Mouse (Mus musculus) adipocyte (in vitro differentiated cells): ENCODE data around the gene Auts2.

Source experiments
- DNase-seq: peaks from one replicate; pipeline ENCODE4 v3.0.0-alpha.2; 2016; ENCODE audit warnings: low spot score

Gene Auts2

DNA sequence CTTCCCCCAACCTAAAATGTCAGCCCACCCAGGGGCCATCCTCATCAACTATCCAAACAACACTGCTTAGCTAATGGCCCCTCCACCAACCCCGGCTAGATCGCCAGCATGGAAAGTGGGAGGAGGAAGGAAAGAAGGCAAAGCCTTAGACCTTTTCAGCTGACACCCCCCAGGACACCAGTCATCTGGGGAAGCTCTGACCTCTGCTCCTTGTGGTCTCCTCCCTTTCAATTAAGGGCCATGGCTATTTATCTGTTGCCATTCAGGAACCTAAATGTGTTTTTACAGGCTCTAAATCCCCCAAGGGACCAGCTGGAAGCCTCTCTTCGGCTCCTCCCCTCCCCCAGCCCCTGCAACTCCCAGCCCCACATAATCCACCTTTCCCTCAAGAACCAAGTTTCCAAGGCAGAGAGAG, 42.3 kb downstream of the Auts2 start:
- no peak for DNase-seq

DNA sequence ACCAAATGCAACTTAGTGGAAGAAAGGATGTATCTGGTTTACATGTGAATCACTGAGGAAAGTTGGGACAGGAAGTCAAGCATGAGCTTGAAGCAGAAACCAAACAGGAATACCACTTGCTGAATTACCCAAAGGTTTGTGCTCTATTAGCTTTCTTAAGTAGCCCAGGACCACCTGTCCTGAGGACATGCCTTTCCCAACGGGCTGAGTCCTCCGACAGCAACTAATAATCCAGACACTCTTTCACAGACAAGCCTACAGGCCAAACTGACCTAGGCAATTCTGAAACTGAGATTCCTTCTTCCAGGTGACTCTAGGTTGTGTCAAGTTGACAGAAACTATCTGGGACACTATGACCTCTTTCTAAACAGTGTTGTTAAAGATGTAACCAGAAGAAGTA, 44.2 kb downstream of the Auts2 start:
- no peak for DNase-seq

DNA sequence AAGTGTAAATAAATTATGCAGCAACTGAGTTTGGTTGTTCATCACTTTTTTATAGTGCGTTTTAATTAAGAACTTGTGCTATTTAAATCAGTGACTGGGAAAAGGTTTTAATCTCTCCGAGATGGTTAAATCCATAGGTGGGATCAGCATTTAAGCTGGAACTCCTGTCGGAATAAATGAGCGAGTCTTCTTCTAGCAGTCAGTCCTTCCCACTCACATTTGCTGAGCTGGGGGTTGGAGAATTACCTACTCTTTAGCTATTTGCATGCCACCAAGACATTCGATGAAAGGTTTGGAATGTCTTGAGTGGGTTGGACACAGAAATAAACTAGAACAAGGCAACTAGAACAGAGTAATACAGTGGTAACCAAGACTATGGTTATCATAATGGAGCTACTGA, 45.1 kb downstream of the Auts2 start:
- no peak for DNase-seq

DNA sequence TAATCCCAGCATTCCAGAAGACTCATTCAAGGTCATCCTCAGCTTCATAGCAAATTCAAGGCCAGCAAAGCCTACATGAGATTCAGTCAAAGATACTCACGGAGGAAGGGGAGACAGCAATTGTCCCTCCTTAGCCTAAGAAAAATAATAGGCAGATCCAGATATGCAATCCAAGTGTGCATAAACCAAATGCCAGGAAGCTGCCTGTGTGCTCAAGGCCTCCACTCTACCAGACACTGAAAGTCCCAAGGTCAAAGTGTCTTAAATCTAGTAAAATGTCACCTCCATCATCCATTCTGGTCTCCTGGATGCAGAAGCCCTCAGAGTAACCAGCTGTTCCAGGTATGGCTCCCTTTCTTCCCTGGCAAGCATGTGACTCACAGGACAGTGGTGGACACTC, 50.4 kb downstream of the Auts2 start:
- no peak for DNase-seq

DNA sequence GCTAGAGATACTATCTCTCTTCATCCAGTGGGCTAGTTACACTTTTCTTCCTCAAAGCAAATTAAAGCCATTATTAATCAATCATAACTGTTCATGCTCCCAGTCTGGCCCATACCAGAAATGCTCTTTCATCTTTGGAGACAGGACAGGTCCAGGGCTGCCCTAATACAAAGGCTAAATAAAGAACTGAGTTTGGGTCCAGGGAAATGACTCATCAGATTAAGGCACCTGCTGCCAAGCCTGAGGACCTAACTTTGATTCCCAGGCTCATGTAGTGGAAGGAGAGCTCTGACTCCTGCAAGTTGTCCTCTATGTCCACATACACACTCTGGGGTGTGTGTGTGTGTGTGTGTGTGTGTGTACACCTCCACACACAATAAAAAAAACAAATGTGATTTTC, 51.1 kb downstream of the Auts2 start:
- no peak for DNase-seq

DNA sequence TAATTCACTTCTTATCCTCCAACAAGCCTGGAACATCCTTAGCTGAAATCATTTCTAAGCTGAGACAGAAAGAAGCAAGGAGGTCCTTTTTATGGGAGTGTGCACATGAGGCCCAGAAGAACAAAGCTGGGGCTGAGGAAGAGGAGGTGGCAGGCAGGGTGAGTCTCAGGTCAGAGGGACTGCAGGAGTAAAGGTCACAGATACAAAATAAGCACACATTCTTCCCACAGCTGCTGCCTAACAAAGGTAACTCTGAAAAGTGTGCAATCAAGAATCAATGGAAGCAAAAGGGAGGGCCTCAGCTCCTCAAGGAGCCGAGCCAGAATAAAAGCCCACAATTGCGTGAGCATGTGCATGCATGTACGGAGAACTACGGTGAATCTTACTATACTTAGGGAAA, 51.6 kb downstream of the Auts2 start:
- DNase-seq = no peak

DNA sequence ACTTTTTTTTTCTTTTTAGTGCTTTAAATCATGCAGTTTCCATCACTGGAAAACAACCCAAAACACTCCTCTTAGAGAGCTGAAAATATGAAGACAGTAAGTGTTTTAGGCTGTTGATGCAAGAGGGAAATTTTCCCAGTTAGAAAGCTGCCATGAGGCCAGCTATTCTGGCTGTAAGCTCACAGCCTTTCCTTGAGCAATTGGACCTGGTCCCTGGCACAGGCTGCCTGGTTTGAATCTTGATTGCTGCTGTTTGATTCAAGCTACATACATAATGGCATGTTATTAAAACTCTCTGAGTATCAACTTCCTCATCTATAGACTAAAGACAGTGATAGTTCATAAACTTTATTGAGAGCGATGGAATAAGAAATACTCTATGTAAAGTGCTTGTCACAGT, 52.8 kb downstream of the Auts2 start:
- DNase-seq = no peak

DNA sequence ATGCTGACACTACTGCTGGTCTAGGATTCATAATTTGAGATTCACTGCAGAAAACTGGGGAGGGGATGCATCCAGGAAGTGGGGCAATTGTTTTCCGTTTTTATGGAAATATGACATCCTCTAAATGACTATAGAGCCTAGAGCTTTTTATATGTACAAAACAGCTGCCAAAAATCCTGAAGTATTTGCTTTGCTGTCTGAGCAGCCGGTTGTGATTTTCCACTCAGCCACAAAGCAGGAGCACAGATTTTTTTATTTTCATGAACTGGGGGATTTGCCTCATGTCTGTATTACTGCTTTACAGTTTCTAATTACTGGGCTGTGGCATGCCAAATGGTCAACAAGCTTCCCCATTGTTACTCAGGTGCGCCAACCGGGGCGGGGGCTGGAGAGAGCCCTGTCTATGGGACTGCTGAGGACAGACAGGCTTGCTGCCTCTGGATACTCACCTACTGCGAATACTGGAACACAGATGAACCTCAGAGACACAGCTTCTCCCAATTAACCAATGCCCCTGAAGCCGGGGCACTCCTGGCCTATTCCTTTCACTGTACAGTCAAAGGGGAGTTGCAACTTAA, 53.3 kb downstream of the Auts2 start:
- DNase-seq = no peak

DNA sequence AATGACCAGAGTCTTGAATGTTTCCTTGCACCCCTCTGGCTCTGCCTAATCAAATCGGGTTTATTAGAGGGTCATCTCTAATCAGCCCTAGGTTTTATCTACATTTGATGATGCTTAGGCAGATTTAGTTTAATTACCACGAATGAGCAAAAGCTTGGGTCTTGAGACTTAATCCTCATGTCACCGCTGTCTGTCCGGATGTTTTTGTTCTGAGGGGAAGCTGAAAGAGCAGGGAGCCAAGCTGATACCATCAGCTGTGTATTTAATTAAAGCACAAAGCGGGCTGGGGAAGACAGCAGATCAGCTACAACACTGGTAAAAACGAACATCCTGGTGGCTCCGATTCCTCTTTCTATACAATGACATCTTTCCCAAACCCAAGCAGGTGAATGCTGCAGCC, 56.3 kb downstream of the Auts2 start:
- DNase-seq = no peak

DNA sequence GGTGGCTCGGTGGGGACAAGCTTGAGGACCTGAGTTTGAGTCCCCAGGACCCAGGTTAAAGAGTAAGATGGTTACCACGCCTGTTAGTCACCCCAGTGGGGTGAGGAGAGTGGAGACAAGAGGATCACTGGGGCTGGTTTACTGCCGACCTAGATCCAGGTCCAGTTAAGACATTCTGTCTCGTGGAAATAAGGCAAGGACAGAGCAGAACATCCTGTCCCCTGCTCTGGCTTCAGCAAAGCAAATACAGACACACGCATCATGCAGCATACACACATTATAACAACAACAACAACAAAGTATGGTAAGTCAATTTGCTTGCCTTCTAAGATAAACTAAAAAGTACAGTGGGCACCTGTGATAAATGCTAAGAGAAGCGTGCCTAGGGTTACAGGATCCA, 57.1 kb downstream of the Auts2 start:
- DNase-seq = no peak

DNA sequence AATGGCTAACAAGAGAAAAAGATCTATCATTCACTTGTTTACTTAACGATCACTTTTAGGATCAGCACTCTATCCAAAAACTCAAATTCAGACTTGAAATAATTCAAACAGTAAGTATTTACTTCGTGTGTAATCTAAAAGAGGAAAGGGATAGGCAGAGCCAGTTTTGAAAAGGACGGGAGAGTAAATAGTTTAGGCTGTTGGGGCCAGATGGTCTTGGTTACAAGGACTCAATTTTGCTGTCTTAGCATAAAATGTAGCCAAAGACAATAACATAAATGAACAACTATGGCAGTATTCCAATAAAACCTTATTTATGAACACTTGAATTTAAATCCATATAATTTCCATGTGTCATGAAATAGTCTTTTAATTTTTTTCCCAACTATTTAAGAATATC, 57.7 kb downstream of the Auts2 start:
- no peak for DNase-seq

DNA sequence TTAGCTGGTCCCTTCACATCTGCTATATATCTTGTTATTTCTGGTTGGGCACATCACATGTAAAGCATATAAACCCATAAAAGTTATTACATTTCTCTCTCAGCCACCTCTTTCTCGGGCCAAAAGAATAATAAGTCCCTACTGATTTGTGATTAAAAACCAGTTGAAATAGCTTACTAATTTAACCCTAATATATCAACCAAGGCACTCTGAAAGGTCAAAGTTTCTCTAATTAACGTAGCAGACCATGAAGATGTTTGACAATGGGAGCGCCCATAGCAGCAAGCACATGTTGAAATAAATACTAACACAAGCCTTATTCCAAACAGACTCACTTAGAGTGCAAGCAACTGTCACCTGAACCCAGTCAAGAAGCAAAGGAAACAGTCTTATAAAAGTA, 61.7 kb downstream of the Auts2 start:
- DNase-seq = no peak

DNA sequence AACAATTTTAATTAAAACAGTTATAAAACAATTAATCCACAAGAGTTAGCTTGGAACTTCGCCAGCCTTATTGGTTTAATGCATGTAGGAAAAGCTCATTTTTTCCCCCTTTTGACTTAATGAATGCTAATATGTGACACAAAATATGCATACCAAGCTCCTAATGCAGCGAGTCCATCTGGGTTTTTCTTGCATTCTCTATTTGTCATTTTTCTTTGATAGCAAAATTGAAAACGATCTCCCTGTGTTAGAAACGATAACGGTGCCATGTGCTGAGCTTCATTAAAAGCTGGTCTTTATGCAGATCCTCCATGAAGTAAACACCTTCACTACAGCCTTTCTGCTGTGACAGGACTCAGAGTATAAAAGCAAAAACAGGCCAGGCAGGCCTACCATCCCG, 62.7 kb downstream of the Auts2 start:
- no peak for DNase-seq

DNA sequence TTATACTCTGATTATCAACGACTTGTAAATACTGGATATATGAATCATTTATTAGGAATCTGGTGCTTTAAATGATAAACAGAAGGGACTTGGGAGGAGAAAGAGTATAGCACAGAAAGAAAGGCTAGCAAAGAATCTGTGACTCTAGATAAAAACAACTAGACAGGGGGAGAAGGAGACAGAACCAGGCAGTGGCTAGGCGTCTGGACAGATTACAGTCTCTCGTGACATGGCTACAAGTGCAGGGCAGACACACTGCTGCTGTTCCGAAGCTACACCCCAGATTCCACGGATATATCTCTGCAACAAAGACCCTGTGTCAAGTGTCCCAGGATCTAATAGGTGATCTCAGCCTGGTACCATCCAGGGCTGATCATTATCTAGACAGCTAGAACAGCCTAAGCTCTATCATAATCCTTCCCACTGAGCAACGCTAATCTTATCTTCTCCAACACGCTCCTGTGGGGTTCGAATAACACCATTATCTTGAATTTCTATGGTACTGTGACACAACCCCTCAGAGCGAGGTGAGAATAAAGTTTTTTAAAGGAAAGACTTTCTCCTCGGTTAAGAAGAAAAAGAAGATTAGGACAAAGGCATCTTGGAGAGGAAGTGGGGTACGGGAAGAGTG, 63.8 kb downstream of the Auts2 start:
- DNase-seq = no peak

DNA sequence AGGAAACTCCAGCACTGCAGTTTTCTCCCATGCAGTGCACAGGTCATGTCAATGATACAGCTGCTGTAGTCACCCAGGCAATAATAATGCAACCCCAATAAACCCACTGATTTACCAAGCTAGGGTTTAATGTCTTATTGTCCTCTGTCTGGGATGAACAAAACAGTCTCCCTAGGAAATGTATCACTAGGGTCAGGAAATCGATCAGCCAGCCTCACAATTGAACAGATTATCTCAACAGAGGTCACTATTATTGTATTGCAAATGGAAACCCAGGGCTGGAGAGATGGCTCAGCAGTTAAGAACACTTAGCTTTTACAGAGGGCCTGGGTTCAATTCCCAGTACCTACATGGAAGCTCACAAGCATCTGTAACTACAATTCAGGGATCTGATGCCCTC, 65.6 kb downstream of the Auts2 start:
- DNase-seq = no peak

DNA sequence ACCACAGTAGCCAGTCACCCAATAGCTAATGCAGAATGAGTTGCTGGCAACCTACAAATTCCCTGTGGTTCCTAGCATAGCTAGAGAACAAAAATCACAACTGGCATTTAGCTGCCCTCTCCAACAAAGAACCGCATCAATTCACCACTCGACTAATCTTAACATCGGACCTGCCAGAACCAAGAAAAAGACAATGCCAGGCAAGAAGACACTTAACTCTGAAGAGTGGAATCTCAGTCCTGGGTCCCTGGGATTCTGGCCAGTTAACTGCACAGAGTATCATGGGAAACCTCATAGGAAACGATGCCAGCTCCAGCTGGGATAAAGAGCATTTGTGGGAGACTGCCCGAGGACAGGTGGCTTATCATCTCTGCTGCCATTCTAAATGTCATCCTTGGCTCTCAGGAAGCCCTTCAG, 70.2 kb downstream of the Auts2 start:
- no peak for DNase-seq

DNA sequence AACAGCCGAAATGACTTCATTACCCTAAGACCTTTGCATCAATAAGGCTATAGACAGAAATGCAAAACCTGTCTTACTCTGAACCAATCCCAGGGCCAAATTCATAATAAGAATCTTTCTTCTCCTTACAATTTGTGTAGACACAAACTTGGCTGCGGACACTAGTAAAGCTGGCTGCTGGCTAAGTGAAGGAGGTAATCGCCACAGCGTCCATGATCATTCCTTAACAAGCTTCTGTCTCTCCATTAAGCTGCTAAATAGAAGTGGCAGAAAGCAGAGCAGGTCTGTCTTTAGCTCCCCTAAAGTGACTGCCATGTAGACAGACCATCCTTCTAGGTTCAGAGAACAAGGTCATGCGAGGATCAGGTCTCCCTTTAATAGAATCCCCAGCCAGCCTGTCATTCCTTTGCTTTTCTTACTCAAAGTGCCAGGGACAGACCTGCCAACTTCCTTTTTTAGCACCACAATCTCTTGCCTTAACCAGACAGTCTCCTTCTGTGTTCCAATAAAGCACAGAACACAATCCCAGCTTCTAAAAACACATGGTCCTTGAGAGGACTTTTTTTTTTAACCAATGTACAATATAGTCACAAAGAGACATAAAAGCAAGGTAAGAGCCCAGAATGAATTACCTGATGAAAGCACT, 70.8 kb downstream of the Auts2 start:
- DNase-seq = no peak

DNA sequence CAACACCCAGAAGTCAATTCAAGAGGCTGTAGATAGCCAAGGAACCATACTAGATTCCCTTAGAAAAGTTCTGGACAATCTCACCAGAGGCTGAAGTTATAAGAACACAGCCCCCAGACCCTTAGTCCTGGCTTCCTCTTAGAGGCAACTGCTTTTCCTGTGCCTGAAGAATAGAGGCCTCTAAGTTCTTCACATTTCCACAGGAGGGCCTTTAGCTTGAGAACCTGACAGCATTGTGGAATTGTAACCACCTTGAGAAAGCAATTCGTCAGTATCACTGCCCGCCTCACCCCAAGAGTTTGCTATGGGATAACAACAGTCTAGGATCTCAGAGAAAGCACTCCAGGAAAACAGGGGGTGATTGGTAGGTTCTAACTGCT, 75.8 kb downstream of the Auts2 start:
- DNase-seq = no peak

DNA sequence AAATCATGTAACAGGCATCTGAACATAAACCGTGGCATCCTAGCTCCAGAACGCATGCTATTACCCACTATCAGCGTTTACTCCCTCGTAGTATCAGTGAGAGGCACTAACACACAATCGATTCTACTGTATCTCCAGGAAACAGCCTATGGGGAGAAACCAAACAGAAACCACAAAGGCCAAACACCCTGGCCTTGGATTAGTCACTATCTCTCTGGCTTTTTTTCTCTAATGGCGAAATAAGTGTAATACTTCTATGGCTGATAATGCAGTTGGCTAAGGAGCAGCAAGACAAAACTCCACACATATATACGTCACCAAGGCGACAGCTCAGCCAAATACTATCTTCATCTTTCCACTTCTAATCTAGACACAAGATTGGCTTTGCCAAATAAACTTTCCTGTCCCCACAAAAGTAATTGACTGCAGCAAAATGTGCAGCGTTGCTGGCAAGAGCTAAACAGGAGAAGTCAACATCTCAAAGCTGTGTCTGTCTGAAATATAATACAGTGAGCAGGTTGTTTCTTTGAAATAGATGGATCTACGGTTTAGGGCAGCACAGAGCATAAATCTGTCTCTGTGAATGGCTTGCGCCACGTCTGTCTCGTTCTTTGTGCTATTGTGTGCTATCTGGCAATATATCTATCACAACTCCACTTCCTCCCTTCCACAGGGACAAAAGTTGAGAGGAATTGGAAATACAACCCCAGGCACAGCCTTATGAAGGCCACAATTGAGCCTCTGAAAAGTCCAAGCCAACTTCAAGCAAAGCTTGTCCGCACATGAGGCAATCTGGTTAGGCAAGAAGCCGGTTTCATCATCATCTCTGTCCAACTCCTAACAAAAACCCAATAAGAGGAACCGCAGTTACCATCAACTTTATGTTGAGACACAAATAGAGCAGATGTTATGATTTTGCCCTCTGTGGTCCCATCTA, 76.4 kb downstream of the Auts2 start:
- DNase-seq = no peak

DNA sequence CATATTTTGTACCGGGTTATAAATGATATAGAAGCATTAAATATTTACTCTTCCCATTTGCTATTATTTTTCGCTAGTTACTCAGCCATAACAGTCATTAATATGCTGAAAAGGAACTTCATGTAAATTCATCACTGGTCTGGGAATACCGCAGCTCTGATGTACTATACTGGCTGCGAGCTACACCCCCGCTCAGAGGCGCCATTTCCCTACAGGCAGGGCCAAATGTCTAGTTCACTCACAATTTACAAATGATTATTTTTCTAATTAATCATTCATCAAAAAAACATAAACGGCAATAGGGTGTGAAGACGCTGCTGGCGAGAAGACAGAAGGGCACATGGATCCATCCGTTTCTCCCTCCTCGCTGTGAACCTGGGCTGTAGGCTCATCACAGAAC, 80.6 kb downstream of the Auts2 start:
- no peak for DNase-seq

DNA sequence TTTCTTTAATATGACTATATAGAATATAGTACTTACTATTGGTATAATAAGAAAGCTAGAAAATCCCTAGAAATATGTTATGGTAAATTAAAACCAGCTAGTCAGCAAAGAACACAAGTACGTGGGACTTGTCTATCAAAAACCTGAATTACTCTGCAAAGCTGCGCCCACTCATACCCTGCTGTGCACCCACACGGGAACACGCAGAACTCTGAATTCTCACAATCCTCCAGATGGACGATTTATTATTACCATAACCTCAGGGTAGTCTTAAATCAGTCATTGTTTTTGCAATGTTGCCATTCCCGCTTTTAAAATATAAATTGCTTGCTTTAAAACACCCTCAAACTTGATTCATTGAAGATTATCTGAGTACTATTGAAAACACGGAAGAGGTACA, 84.6 kb downstream of the Auts2 start:
- no peak for DNase-seq

DNA sequence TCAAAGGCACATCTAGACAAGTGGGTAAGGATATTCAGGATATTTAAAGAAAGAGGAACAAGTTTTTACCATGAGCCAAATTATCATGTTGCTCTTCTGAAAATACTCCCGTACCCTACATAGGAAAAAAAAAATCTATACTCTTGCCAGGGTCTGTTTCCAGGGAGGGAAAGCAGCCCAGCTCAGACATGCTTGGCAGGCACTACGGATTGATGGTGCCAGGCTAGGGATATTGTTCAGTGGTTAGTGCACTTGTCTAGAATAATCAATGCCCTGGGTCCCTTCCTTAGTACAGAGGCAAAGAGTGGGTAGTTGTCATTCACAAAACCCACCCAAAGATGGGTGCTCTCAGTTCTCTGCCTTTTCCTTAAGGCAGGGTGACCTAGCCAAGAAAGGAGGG, 90.8 kb downstream of the Auts2 start:
- DNase-seq = no peak

DNA sequence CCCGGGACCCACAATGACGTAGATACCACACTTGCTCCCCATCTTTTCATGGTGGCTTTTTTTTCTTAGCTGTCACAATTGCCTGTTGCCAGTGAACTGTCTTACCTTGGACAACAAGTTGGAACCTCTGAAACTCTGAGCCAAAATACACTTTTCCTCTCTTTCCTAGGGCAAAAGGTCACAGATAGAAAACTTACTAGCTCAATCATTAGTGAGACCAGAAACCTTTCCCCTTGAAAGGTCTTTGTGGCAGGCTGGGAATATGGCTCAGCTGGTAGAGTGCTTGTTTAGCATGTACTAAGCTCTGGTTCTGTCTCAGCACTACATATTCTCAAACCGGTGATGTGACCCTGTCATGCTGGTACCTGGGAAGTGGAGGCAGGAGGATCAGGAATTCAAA, 93.1 kb downstream of the Auts2 start:
- no peak for DNase-seq
